Mouse (Mus musculus): Measurements from ENCODE around the gene Asf1a. TPM values are rescaled to one million over a fixed set of nuclear protein-coding genes. Genes with fewer than 3 reads are reported as not detected.

The Asf1a gene
- polyA plus RNA-seq, 1 experiment from 2014 or later: 140 TPM

GRCm38 (mm10) chr10:53585777-53586176 is 10.8 kb upstream of the Asf1a start:
- 71% methylated on average over 3 of the region's 3 CpGs for WGBS
- no peak for ATAC-seq (ENCODE audit: insufficient read depth)
- no peak overlapping the region for H3K27ac ChIP-seq (ENCODE audit: low read depth)

GRCm38 (mm10) chr10:53595744-53596676 is 547 bp upstream of the Asf1a start:
- H3K9ac ChIP-seq: peak overlapping the region; percentile 71
- H3K4me1 ChIP-seq (ENCODE audit: insufficient read depth): peaks cover 9% of the 10 kb centered on the region
- no peaks in the 10 kb centered on the region for H3K27me3 ChIP-seq (ENCODE audit: insufficient read depth, low read length)
- H3K27ac ChIP-seq (ENCODE audit: low read depth): peak overlapping the region; percentile 98
- H3K36me3 ChIP-seq (ENCODE audit: insufficient read depth): peaks cover 19% of the 10 kb centered on the region
- H3K9me3 ChIP-seq (ENCODE audit: low read depth, low read length): no peaks in the 10 kb centered on the region
- TF ChIP-seq CTCF (IDR thresholded peaks at IDR 0.05; ENCODE audit: low read depth): no peak
- DNase-seq: peak; percentile 50
- WGBS: 3% methylated on average over 26 of the region's 27 CpGs
- peak overlapping the region; percentile 79 for H3K4me2 ChIP-seq
- ATAC-seq (ENCODE audit: insufficient read depth): peak; percentile 94
- peak overlapping the region; percentile 92 for H3K4me3 ChIP-seq (ENCODE audit: low read depth, low read length)

More at GRCm38 (mm10) chr10:53585777-53586176, 10.8 kb upstream of the Asf1a start:
- no peak for DNase-seq
- Histone ChIP-seq H3K9ac (no peak overlapping the region), H3K4me3 (ENCODE audit: low read depth, low read length) (no peak overlapping the region), H3K36me3 (ENCODE audit: insufficient read depth) (no peaks in the 10 kb centered on the region), H3K27me3 (ENCODE audit: insufficient read depth, low read length) (no peaks in the 10 kb centered on the region), H3K4me2 (no peak overlapping the region), H3K4me1 (ENCODE audit: insufficient read depth) (no peaks in the 10 kb centered on the region; the same call in 1 of the 2 replicates), H3K9me3 (ENCODE audit: low read depth, low read length) (no peaks in the 10 kb centered on the region)
- TF ChIP-seq CTCF (IDR thresholded peaks at IDR 0.05; ENCODE audit: low read depth): no peak

GRCm38 (mm10) chr10:53597121-53597881 is 744 bp downstream of the Asf1a start:
- DNase-seq (peak; percentile 65), ATAC-seq (ENCODE audit: insufficient read depth) (peak; percentile 16; the same call in 1 of the 2 replicates)
- under 1% methylated on average over 95 of the region's 99 CpGs for WGBS
- no peak for TF ChIP-seq CTCF (IDR thresholded peaks at IDR 0.05; ENCODE audit: low read depth)
- Histone ChIP-seq H3K27ac (ENCODE audit: low read depth) (peak overlapping the region; percentile 100), H3K4me3 (ENCODE audit: low read depth, low read length) (peak overlapping the region; percentile 92), H3K9ac (peak overlapping the region; percentile 98), H3K4me1 (ENCODE audit: insufficient read depth) (peaks cover 9% of the 10 kb centered on the region), H3K36me3 (ENCODE audit: insufficient read depth) (peaks cover 25% of the 10 kb centered on the region), H3K9me3 (ENCODE audit: low read depth, low read length) (no peaks in the 10 kb centered on the region), H3K4me2 (peak overlapping the region; percentile 79), H3K27me3 (ENCODE audit: insufficient read depth, low read length) (no peaks in the 10 kb centered on the region)

- Histone ChIP-seq H3K9ac (no peak overlapping the region), H3K4me2 (peak overlapping the region; percentile 79), H3K36me3 (ENCODE audit: insufficient read depth) (peaks cover 40% of the 10 kb centered on the region), H3K4me1 (ENCODE audit: insufficient read depth) (peaks cover 9% of the 10 kb centered on the region), H3K9me3 (ENCODE audit: low read depth, low read length) (no peaks in the 10 kb centered on the region), H3K27ac (ENCODE audit: low read depth) (no peak overlapping the region; the same call in 1 of the 2 replicates), H3K27me3 (ENCODE audit: insufficient read depth, low read length) (no peaks in the 10 kb centered on the region), H3K4me3 (ENCODE audit: low read depth, low read length) (peak overlapping the region; percentile 92)
- ATAC-seq (ENCODE audit: insufficient read depth) (no peak), DNase-seq (peak; percentile 44)
- WGBS: 51% methylated on average over 5 of the region's 5 CpGs
- TF ChIP-seq CTCF (IDR thresholded peaks at IDR 0.05; ENCODE audit: low read depth): no peak
Measured at GRCm38 (mm10) chr10:53598821-53599220, 2.3 kb downstream of the Asf1a start.

- DNase-seq (no peak), ATAC-seq (ENCODE audit: insufficient read depth) (no peak)
- Histone ChIP-seq H3K9ac (no peak overlapping the region), H3K36me3 (ENCODE audit: insufficient read depth) (peaks cover 84% of the 10 kb centered on the region), H3K27me3 (ENCODE audit: insufficient read depth, low read length) (no peaks in the 10 kb centered on the region), H3K4me3 (ENCODE audit: low read depth, low read length) (no peak overlapping the region), H3K4me1 (ENCODE audit: insufficient read depth) (no peaks in the 10 kb centered on the region), H3K27ac (ENCODE audit: low read depth) (no peak overlapping the region), H3K4me2 (no peak overlapping the region), H3K9me3 (ENCODE audit: low read depth, low read length) (no peaks in the 10 kb centered on the region)
- no peak for TF ChIP-seq CTCF (IDR thresholded peaks at IDR 0.05; ENCODE audit: low read depth)
- WGBS: 54% methylated on average over 2 of the region's 2 CpGs
Measured at GRCm38 (mm10) chr10:53605328-53605727, 8.8 kb downstream of the Asf1a start.

- no peak for TF ChIP-seq CTCF (IDR thresholded peaks at IDR 0.05; ENCODE audit: low read depth)
- H3K27ac ChIP-seq (ENCODE audit: low read depth): no peak overlapping the region
- H3K4me3 ChIP-seq (ENCODE audit: low read depth, low read length): no peak overlapping the region
- no peaks in the 10 kb centered on the region for H3K27me3 ChIP-seq (ENCODE audit: insufficient read depth, low read length)
- no peaks in the 10 kb centered on the region for H3K4me1 ChIP-seq (ENCODE audit: insufficient read depth)
- no peaks in the 10 kb centered on the region for H3K9me3 ChIP-seq (ENCODE audit: low read depth, low read length)
- ATAC-seq (ENCODE audit: insufficient read depth) (no peak), DNase-seq (no peak)
- no peak overlapping the region for H3K4me2 ChIP-seq
- no peak overlapping the region for H3K9ac ChIP-seq
- H3K36me3 ChIP-seq (ENCODE audit: insufficient read depth): peaks cover 80% of the 10 kb centered on the region
- WGBS: 58% methylated on average over 2 of the region's 2 CpGs
Measured at GRCm38 (mm10) chr10:53608274-53608673, 11.7 kb downstream of the Asf1a start.

- H3K27ac ChIP-seq (ENCODE audit: low read depth): no peak overlapping the region
- peaks cover 65% of the 10 kb centered on the region for H3K36me3 ChIP-seq (ENCODE audit: insufficient read depth)
- H3K4me2 ChIP-seq: no peak overlapping the region
- no peaks in the 10 kb centered on the region for H3K4me1 ChIP-seq (ENCODE audit: insufficient read depth)
- H3K9ac ChIP-seq: no peak overlapping the region
- H3K9me3 ChIP-seq (ENCODE audit: low read depth, low read length): no peaks in the 10 kb centered on the region
- no peaks in the 10 kb centered on the region for H3K27me3 ChIP-seq (ENCODE audit: insufficient read depth, low read length)
- DNase-seq: no peak
- no peak overlapping the region for H3K4me3 ChIP-seq (ENCODE audit: low read depth, low read length)
- ATAC-seq (ENCODE audit: insufficient read depth): no peak
- TF ChIP-seq CTCF (IDR thresholded peaks at IDR 0.05; ENCODE audit: low read depth): no peak
- WGBS: 79% methylated on average over 1 of the region's 1 CpGs
Measured at GRCm38 (mm10) chr10:53612172-53612571, 15.6 kb downstream of the Asf1a start.

Data from lung, embryonic 14.5 days (tissue).